Mouse (Mus musculus): ENCODE results near the gene Pced1b. TPM values are rescaled to one million over a fixed set of nuclear protein-coding genes. Genes with fewer than 3 reads are reported as not detected.

The Pced1b gene
- polyA plus RNA-seq, 1 experiment from 2014 or later, result 5.7 TPM

- ATAC-seq (replicated peaks; ENCODE audit: low FRiP score, low TSS enrichment, low read depth) (no peak), DNase-seq (ENCODE audit: low spot score) (no peak)
- H3K36me3 ChIP-seq (ENCODE audit: control insufficient read depth, insufficient read depth, low read length), result no peaks in the 10 kb centered on the region
- peaks cover 5% of the 10 kb centered on the region; the same call in 1 of the 2 replicates for H3K9me3 ChIP-seq (ENCODE audit: control insufficient read depth, low read length)
- H3K4me2 ChIP-seq (ENCODE audit: low read length), result no peak overlapping the region
- H3K27ac ChIP-seq (ENCODE audit: low read depth), result no peak overlapping the region
- no peak overlapping the region for H3K9ac ChIP-seq (ENCODE audit: low read length)
- 76% methylated on average over 18 of the region's 18 CpGs for WGBS
- H3K27me3 ChIP-seq (replicated peaks; ENCODE audit: control insufficient read depth, insufficient read depth, low read length), result no peaks in the 10 kb centered on the region
- no peaks in the 10 kb centered on the region for H3K4me1 ChIP-seq (replicated peaks; ENCODE audit: control insufficient read depth, insufficient read depth, low read length)
- H3K4me3 ChIP-seq (ENCODE audit: low read depth, low read length), result no peak overlapping the region
These were observed 80.7 kb downstream of the Pced1b start for GRCm38 (mm10) chr15:97327500-97328081.

GRCm38 (mm10) chr15:97332582-97332981 lies 85.7 kb downstream of the Pced1b start:
- Histone ChIP-seq H3K4me1 (replicated peaks; ENCODE audit: control insufficient read depth, insufficient read depth, low read length) (0 out of 2 replicates have a peak, but pooled peaks cover under 1% of the 10 kb centered on the region), H3K36me3 (ENCODE audit: control insufficient read depth, insufficient read depth, low read length) (no peaks in the 10 kb centered on the region), H3K27ac (ENCODE audit: low read depth) (no peak overlapping the region), H3K9me3 (ENCODE audit: control insufficient read depth, low read length) (peaks cover 1% of the 10 kb centered on the region; the same call in 1 of the 2 replicates), H3K4me2 (ENCODE audit: low read length) (no peak overlapping the region), H3K9ac (ENCODE audit: low read length) (no peak overlapping the region), H3K4me3 (ENCODE audit: low read depth, low read length) (no peak overlapping the region), H3K27me3 (replicated peaks; ENCODE audit: control insufficient read depth, insufficient read depth, low read length) (no peaks in the 10 kb centered on the region)
- whole genome bisulfite sequencing, result 74% methylated on average over 9 of the region's 9 CpGs
- DNase-seq (ENCODE audit: low spot score) (no peak), ATAC-seq (replicated peaks; ENCODE audit: low FRiP score, low TSS enrichment, low read depth) (no peak)

DNA sequence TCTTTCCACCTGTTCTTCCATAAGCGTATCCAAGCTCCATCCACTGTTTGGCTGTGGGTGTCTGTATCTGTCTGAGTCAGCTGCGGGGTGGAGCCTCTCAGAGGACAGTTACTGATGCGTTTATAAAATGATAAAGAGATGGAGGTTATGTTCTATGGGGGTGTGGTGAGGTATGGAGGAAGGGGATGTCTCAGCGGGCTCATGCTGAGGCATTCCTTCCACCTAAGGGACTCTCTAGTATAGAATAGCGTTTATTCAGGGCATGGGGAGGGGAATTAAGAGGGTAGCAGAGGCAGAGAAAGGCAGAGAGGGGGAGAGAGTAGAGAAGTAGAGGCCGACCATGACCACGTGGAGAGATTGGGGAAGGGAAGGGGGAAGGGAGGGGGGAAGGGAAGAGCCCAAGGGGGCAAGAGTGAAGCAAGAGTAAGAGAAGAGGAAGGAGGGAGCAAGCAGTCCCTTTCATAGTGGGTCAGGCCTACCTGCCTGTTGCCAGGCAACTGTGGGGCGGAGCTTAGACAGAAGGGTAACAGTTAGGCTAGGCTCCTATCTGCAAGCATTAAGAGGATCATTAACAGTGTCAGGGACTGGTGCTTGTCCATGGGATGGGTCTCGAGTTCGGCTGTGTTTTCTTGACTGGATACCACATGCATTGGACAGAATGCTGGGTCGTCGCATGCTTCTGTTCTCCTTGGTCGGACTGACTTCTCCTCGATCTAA lies 90.9 kb downstream of the Pced1b start:
- Histone ChIP-seq H3K9ac (ENCODE audit: low read length) (0 out of 2 replicates have a peak overlapping the region, but pooled peaks have one; percentile 27), H3K27me3 (replicated peaks; ENCODE audit: control insufficient read depth, insufficient read depth, low read length) (no peaks in the 10 kb centered on the region), H3K27ac (ENCODE audit: low read depth) (no peak overlapping the region), H3K4me2 (ENCODE audit: low read length) (peak overlapping the region; percentile 54), H3K4me3 (ENCODE audit: low read depth, low read length) (peak overlapping the region; percentile 21; the same call in 1 of the 2 replicates), H3K4me1 (replicated peaks; ENCODE audit: control insufficient read depth, insufficient read depth, low read length) (peaks cover 9% of the 10 kb centered on the region; the same call in 1 of the 2 replicates), H3K36me3 (ENCODE audit: control insufficient read depth, insufficient read depth, low read length) (no peaks in the 10 kb centered on the region), H3K9me3 (ENCODE audit: control insufficient read depth, low read length) (no peaks in the 10 kb centered on the region)
- no peak for DNase-seq (ENCODE audit: low spot score)
- ATAC-seq (replicated peaks; ENCODE audit: low FRiP score, low TSS enrichment, low read depth), result peak; percentile 50; the same call in 1 of the 2 replicates
- WGBS, result 35% methylated on average over 14 of the region's 14 CpGs

DNA sequence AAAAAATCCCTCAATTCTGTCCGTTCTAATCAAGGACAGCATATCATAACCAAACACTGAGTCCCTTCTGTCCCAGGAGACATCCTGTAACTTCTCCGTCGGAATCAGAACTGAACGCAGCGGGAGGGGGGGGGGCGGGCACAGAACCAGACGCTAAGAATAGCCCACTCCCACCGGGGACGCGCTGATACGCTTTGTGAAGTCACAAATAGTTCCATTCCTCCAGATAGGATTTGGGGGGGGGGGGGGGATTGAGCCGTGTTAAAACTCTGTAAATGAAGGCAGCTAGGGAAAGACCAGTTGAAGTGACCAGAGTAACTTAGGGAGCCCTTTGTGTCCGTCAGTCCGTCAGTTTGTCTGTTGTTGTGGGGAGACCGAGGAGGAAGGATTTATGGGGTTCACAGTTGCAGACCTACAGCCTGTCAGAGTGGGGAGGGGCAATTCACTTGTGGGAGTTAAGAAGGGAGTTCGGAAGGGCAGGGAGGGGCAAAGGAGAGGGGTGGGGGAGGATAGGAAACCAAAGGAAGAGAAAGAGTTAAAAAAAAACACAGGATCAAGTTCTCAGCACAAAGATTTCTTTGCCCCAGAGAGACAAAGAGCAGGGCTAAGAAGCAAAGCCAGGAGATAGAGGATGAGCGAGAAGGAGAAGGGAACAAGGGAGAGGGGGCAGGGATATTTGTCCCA lies 91.6 kb downstream of the Pced1b start:
- no peak for ATAC-seq (replicated peaks; ENCODE audit: low FRiP score, low TSS enrichment, low read depth)

GRCm38 (mm10) chr15:97342336-97342735 lies 95.4 kb downstream of the Pced1b start:
- Histone ChIP-seq H3K27me3 (replicated peaks; ENCODE audit: control insufficient read depth, insufficient read depth, low read length) (no peaks in the 10 kb centered on the region), H3K4me2 (ENCODE audit: low read length) (no peak overlapping the region), H3K9ac (ENCODE audit: low read length) (no peak overlapping the region), H3K36me3 (ENCODE audit: control insufficient read depth, insufficient read depth, low read length) (no peaks in the 10 kb centered on the region), H3K27ac (ENCODE audit: low read depth) (no peak overlapping the region), H3K4me3 (ENCODE audit: low read depth, low read length) (no peak overlapping the region), H3K4me1 (replicated peaks; ENCODE audit: control insufficient read depth, insufficient read depth, low read length) (peaks cover 9% of the 10 kb centered on the region; the same call in 1 of the 2 replicates), H3K9me3 (ENCODE audit: control insufficient read depth, low read length) (no peaks in the 10 kb centered on the region)
- 85% methylated on average over 9 of the region's 9 CpGs for WGBS
- ATAC-seq (replicated peaks; ENCODE audit: low FRiP score, low TSS enrichment, low read depth) (no peak), DNase-seq (ENCODE audit: low spot score) (no peak)

More for the DNA sequence above, 91.6 kb downstream of the Pced1b start:
- Histone ChIP-seq H3K4me1 (replicated peaks; ENCODE audit: control insufficient read depth, insufficient read depth, low read length) (peaks cover 9% of the 10 kb centered on the region; the same call in 1 of the 2 replicates), H3K4me2 (ENCODE audit: low read length) (peak overlapping the region; percentile 54), H3K9ac (ENCODE audit: low read length) (peak overlapping the region; percentile 27; the same call in 1 of the 2 replicates), H3K9me3 (ENCODE audit: control insufficient read depth, low read length) (no peaks in the 10 kb centered on the region), H3K27me3 (replicated peaks; ENCODE audit: control insufficient read depth, insufficient read depth, low read length) (no peaks in the 10 kb centered on the region), H3K36me3 (ENCODE audit: control insufficient read depth, insufficient read depth, low read length) (no peaks in the 10 kb centered on the region), H3K27ac (ENCODE audit: low read depth) (no peak overlapping the region), H3K4me3 (ENCODE audit: low read depth, low read length) (peak overlapping the region; percentile 21)
- DNase-seq (ENCODE audit: low spot score), result no peak
- WGBS, result 12% methylated on average over 17 of the region's 17 CpGs

DNA sequence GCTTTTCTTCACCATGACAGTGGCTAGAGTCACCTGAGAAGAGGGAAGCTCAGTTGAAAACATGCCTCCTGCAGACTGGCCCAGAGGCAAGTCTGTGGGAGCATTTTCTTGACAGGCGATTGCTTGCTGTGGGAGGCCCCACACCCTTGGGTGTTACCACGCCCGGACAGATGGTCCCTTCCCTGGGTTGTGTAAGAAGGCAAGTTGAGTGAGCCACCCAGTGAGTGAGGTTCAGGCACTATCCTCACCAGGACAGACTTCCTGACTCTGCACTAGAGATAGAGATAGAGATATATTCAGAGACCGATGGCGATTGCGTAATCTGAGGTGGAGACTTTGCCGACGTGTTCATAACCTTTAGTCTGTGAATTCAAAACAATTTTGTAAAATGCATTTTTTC lies 96.0 kb downstream of the Pced1b start:
- 88% methylated on average over 8 of the region's 8 CpGs for WGBS
- ATAC-seq (replicated peaks; ENCODE audit: low FRiP score, low TSS enrichment, low read depth) (no peak), DNase-seq (ENCODE audit: low spot score) (no peak)
- H3K4me3 ChIP-seq (ENCODE audit: low read depth, low read length), result no peak overlapping the region
- no peaks in the 10 kb centered on the region for H3K27me3 ChIP-seq (replicated peaks; ENCODE audit: control insufficient read depth, insufficient read depth, low read length)
- no peak overlapping the region for H3K9ac ChIP-seq (ENCODE audit: low read length)
- no peaks in the 10 kb centered on the region for H3K36me3 ChIP-seq (ENCODE audit: control insufficient read depth, insufficient read depth, low read length)
- no peak overlapping the region for H3K4me2 ChIP-seq (ENCODE audit: low read length)
- no peaks in the 10 kb centered on the region for H3K9me3 ChIP-seq (ENCODE audit: control insufficient read depth, low read length)
- no peak overlapping the region for H3K27ac ChIP-seq (ENCODE audit: low read depth)
- peaks cover 4% of the 10 kb centered on the region; the same call in 1 of the 2 replicates for H3K4me1 ChIP-seq (replicated peaks; ENCODE audit: control insufficient read depth, insufficient read depth, low read length)

DNA sequence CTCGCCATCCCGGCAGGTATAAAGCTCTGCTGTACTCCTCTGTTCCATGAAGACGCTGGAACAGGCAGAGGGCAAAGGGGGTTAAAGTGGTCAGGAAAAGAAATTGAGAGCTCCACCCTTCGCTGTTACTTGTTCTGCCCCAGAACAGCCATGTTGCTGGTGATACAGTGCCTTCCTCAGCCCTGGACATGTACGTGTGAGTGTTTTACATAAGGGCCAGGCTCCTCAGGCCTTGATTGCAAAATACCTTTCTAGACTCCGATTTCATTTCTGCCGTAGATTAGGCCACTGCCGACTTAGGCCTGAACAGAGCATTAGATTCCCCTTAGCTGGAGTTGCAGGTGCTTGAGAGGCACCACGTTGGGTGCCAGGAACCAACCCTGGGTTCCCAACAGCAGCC lies 97.0 kb downstream of the Pced1b start:
- H3K4me3 ChIP-seq (ENCODE audit: low read depth, low read length), result no peak overlapping the region
- H3K27ac ChIP-seq (ENCODE audit: low read depth), result no peak overlapping the region
- H3K36me3 ChIP-seq (ENCODE audit: control insufficient read depth, insufficient read depth, low read length), result no peaks in the 10 kb centered on the region
- H3K9me3 ChIP-seq (ENCODE audit: control insufficient read depth, low read length), result no peaks in the 10 kb centered on the region
- H3K4me2 ChIP-seq (ENCODE audit: low read length), result no peak overlapping the region
- no peaks in the 10 kb centered on the region for H3K4me1 ChIP-seq (replicated peaks; ENCODE audit: control insufficient read depth, insufficient read depth, low read length)
- 97% methylated on average over 9 of the region's 9 CpGs for WGBS
- DNase-seq (ENCODE audit: low spot score), result no peak
- H3K9ac ChIP-seq (ENCODE audit: low read length), result no peak overlapping the region
- no peaks in the 10 kb centered on the region for H3K27me3 ChIP-seq (replicated peaks; ENCODE audit: control insufficient read depth, insufficient read depth, low read length)
- no peak for ATAC-seq (replicated peaks; ENCODE audit: low FRiP score, low TSS enrichment, low read depth)

GRCm38 (mm10) chr15:97345110-97345509 lies 98.2 kb downstream of the Pced1b start:
- no peaks in the 10 kb centered on the region for H3K27me3 ChIP-seq (replicated peaks; ENCODE audit: control insufficient read depth, insufficient read depth, low read length)
- H3K4me3 ChIP-seq (ENCODE audit: low read depth, low read length), result no peak overlapping the region
- H3K27ac ChIP-seq (ENCODE audit: low read depth), result no peak overlapping the region
- ATAC-seq (replicated peaks; ENCODE audit: low FRiP score, low TSS enrichment, low read depth), result no peak
- no peak overlapping the region for H3K9ac ChIP-seq (ENCODE audit: low read length)
- no peaks in the 10 kb centered on the region for H3K4me1 ChIP-seq (replicated peaks; ENCODE audit: control insufficient read depth, insufficient read depth, low read length)
- no peak for DNase-seq (ENCODE audit: low spot score)
- no peak overlapping the region for H3K4me2 ChIP-seq (ENCODE audit: low read length)
- H3K9me3 ChIP-seq (ENCODE audit: control insufficient read depth, low read length), result no peaks in the 10 kb centered on the region
- WGBS, result 94% methylated on average over 9 of the region's 9 CpGs
- no peaks in the 10 kb centered on the region for H3K36me3 ChIP-seq (ENCODE audit: control insufficient read depth, insufficient read depth, low read length)
